Mouse (Mus musculus): ENCODE measurements around the gene Frmd4b.

DNA sequence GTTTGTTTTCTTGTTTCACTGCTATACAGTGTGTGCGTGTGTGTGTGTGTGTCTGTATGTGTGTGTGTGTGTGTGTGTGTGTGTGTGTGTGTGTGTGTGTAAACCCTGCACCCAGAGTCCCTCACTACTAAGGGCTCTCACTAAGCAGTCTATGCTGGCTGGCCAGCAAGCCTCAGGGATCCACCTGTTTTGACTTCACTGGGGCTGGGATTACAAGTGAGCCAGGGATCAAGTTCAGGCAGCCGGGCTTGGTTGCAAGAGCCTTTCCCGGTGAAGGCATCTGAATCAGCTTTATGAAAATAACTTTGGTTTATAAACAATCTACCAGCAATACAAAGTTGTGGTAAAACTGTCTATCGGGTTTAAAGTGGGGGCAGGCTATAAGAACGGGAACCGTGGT is 206.0 kb downstream of the Frmd4b start:
- TF ChIP-seq CTCF (IDR thresholded peaks at IDR 0.05; ENCODE audit: low read depth) (no peak), EP300 (IDR thresholded peaks at IDR 0.05; ENCODE audit: low read depth) (no peak)

All from liver, embryonic 14.5 days (tissue).